Mouse (Mus musculus) neutrophil, adult 5-6 weeks (primary cell): ENCODE results near the gene Akap12. TPM values are rescaled to one million over a fixed set of nuclear protein-coding genes. Genes with fewer than 3 reads are reported as not detected.

Source experiments
- ATAC-seq: fragments of 151-379, 151-347 bp; 2 replicates; pipeline ENCODE4 v1.8.0; 2017; ENCODE audit warnings: mild to moderate bottlenecking, moderate TSS enrichment; ENCODE audit not compliant: insufficient number of reproducible peaks, poor library complexity, low FRiP score, severe bottlenecking; ENCODE audit errors: extremely low read depth
- total RNA-seq: library from RNA; stranded (forward); fragments of 200-1000 nt; gene quantifications from 2 replicates; pipeline ENCODE4 v1.2.3, GENCODE M21; 2017

The Akap12 gene
- total RNA-seq, 1 experiment from 2014 or later, result 24.2 TPM

GRCm38 (mm10) chr10:4276081-4276480, 9.9 kb downstream of the Akap12 start:
- ATAC-seq, result no peak

GRCm38 (mm10) chr10:4278041-4278440, 11.9 kb downstream of the Akap12 start:
- no peak for ATAC-seq

- no peak for ATAC-seq
Observed at GRCm38 (mm10) chr10:4282395-4282794, 16.2 kb downstream of the Akap12 start.

- ATAC-seq, result no peak
Observed at GRCm38 (mm10) chr10:4284781-4285180, 18.6 kb downstream of the Akap12 start.

GRCm38 (mm10) chr10:4285752-4286151, 19.6 kb downstream of the Akap12 start:
- no peak for ATAC-seq

GRCm38 (mm10) chr10:4289171-4289570, 23.0 kb downstream of the Akap12 start:
- no peak for ATAC-seq

- no peak for ATAC-seq
Observed at GRCm38 (mm10) chr10:4289636-4290035, 23.5 kb downstream of the Akap12 start.

GRCm38 (mm10) chr10:4290145-4290544, 24.0 kb downstream of the Akap12 start:
- no peak for ATAC-seq

- no peak for ATAC-seq
Observed at GRCm38 (mm10) chr10:4290561-4290960, 24.4 kb downstream of the Akap12 start.

GRCm38 (mm10) chr10:4293418-4293817, 27.2 kb downstream of the Akap12 start:
- no peak for ATAC-seq

GRCm38 (mm10) chr10:4303558-4303957, 37.4 kb downstream of the Akap12 start:
- ATAC-seq, result no peak

- ATAC-seq, result no peak
Observed at GRCm38 (mm10) chr10:4323885-4324284, 57.7 kb downstream of the Akap12 start.

GRCm38 (mm10) chr10:4325562-4325961, 59.4 kb downstream of the Akap12 start:
- no peak for ATAC-seq

- no peak for ATAC-seq
Observed at GRCm38 (mm10) chr10:4327716-4328115, 61.5 kb downstream of the Akap12 start.

GRCm38 (mm10) chr10:4332228-4332979, 66.2 kb downstream of the Akap12 start:
- ATAC-seq, result no peak

- ATAC-seq, result peak; percentile 59; the same call in 1 of the 2 replicates
Observed at GRCm38 (mm10) chr10:4333319-4333718, 67.1 kb downstream of the Akap12 start.

- peak; percentile 85 for ATAC-seq
Observed at GRCm38 (mm10) chr10:4334039-4334683, 68.0 kb downstream of the Akap12 start.

GRCm38 (mm10) chr10:4338863-4339461, 72.8 kb downstream of the Akap12 start:
- no peak for ATAC-seq

- ATAC-seq, result peak; percentile 96
Observed at GRCm38 (mm10) chr10:4341430-4341829, 75.2 kb downstream of the Akap12 start.

- ATAC-seq, result peak; percentile 97
Observed at GRCm38 (mm10) chr10:4346489-4347135, 80.4 kb downstream of the Akap12 start.
